Mouse (Mus musculus) cerebellum, adult 18-20 months (tissue): ENCODE measurements around the gene A4galt.

Source experiments
- DNase-seq, 2 experiments: peaks; one replicate each; pipeline ENCODE4 v3.0.0; 2021

The A4galt gene

GRCm38 (mm10) chr15:83224136-83224766, 27.3 kb downstream of the A4galt start:
- no peak for DNase-seq

GRCm38 (mm10) chr15:83223208-83223962, 28.2 kb downstream of the A4galt start:
- DNase-seq = no peak

- DNase-seq = no peak
These were observed 29.9 kb downstream of the A4galt start for GRCm38 (mm10) chr15:83221721-83222120.

GRCm38 (mm10) chr15:83220368-83221013, 31.1 kb downstream of the A4galt start:
- no peak for DNase-seq

GRCm38 (mm10) chr15:83215322-83216216, 36.0 kb downstream of the A4galt start:
- DNase-seq = no peak

GRCm38 (mm10) chr15:83210229-83210628, 41.3 kb downstream of the A4galt start:
- DNase-seq = peak; percentile 29 to 43

GRCm38 (mm10) chr15:83209719-83210118, 41.9 kb downstream of the A4galt start:
- DNase-seq = no peak

GRCm38 (mm10) chr15:83209092-83209695, 42.4 kb downstream of the A4galt start:
- no peak for DNase-seq

- peak; percentile 70 to 73 for DNase-seq
These were observed 46.7 kb downstream of the A4galt start for GRCm38 (mm10) chr15:83204731-83205451.

GRCm38 (mm10) chr15:83202412-83202811, 49.2 kb downstream of the A4galt start:
- DNase-seq = no peak

GRCm38 (mm10) chr15:83193413-83193812, 58.2 kb downstream of the A4galt start:
- no peak for DNase-seq

- no peak for DNase-seq
These were observed 69.2 kb downstream of the A4galt start for GRCm38 (mm10) chr15:83182351-83182750.

- no peak for DNase-seq
These were observed 69.7 kb downstream of the A4galt start for GRCm38 (mm10) chr15:83181800-83182330.

- no peak for DNase-seq
These were observed 71.6 kb downstream of the A4galt start for GRCm38 (mm10) chr15:83180004-83180403.
